Mouse (Mus musculus) hematopoietic stem cell, adult 5-6 weeks (primary cell): ENCODE measurements around the gene Sfrp2. TPM values are rescaled to one million over a fixed set of nuclear protein-coding genes. Genes with fewer than 3 reads are reported as not detected.

Source experiments
- ATAC-seq, 2 experiments: fragments of 125-278 bp in 1 of 2; replicated peaks in 1 of 2; 2 replicates each; pipeline ENCODE4 v1.8.0; 2016 to 2017; ENCODE audit warnings: inconsistent platforms in 2 of 2, mild to moderate bottlenecking in 2 of 2, moderate number of reproducible peaks in 2 of 2, low read depth in 1 of 2, moderate TSS enrichment in 1 of 2; ENCODE audit not compliant: low FRiP score in 2 of 2, poor library complexity in 2 of 2, severe bottlenecking in 2 of 2, insufficient read depth in 1 of 2, low TSS enrichment in 1 of 2
- total RNA-seq: library from RNA; stranded (forward); fragments of 172-1452, 232-1000 nt; gene quantifications from 2 replicates; pipeline ENCODE4 v1.2.3, GENCODE M21; 2017

The Sfrp2 gene
- total RNA-seq, 1 experiment from 2014 or later: not detected

- no peak for ATAC-seq
Measured at GRCm38 (mm10) chr3:83767121-83767520, 1.0 kb downstream of the Sfrp2 start.

GRCm38 (mm10) chr3:83768293-83769035 lies 2.3 kb downstream of the Sfrp2 start:
- peak in 1 of 2 experiments; percentile 13; a peak in 1 of 4 replicates for ATAC-seq

GRCm38 (mm10) chr3:83769036-83769410 lies 2.9 kb downstream of the Sfrp2 start:
- no peak for ATAC-seq

- ATAC-seq: no peak
Measured at GRCm38 (mm10) chr3:83771160-83771869, 5.2 kb downstream of the Sfrp2 start.

- ATAC-seq: no peak
Measured at GRCm38 (mm10) chr3:83773281-83773680, 7.2 kb downstream of the Sfrp2 start.

GRCm38 (mm10) chr3:83775403-83775802 lies 9.3 kb downstream of the Sfrp2 start:
- ATAC-seq: no peak

- ATAC-seq: no peak
Measured at GRCm38 (mm10) chr3:83781460-83782222, 15.5 kb downstream of the Sfrp2 start.

- ATAC-seq: 0 out of 4 replicates have a peak, but pooled peaks of 1 of the 2 experiments have one; percentile 36
Measured at GRCm38 (mm10) chr3:83783716-83784469, 17.8 kb downstream of the Sfrp2 start.

GRCm38 (mm10) chr3:83784726-83785125 lies 18.6 kb downstream of the Sfrp2 start:
- ATAC-seq: no peak

GRCm38 (mm10) chr3:83787086-83787485 lies 21.0 kb downstream of the Sfrp2 start:
- ATAC-seq: no peak

GRCm38 (mm10) chr3:83787776-83788305 lies 21.7 kb downstream of the Sfrp2 start:
- ATAC-seq: no peak

GRCm38 (mm10) chr3:83789651-83790451 lies 23.7 kb downstream of the Sfrp2 start:
- ATAC-seq: peak; percentile 40 to 59

- ATAC-seq: no peak
Measured at GRCm38 (mm10) chr3:83791444-83791843, 25.3 kb downstream of the Sfrp2 start.

- ATAC-seq: 0 out of 4 replicates have a peak, but pooled peaks have one; percentile 11 to 22
Measured at GRCm38 (mm10) chr3:83797098-83797497, 31.0 kb downstream of the Sfrp2 start.

GRCm38 (mm10) chr3:83797828-83798227 lies 31.7 kb downstream of the Sfrp2 start:
- peak; percentile 79 to 86 for ATAC-seq

- ATAC-seq: no peak
Measured at GRCm38 (mm10) chr3:83799486-83799885, 33.4 kb downstream of the Sfrp2 start.
